Mouse (Mus musculus) lung, embryonic 16.5 days (tissue): ENCODE measurements around the gene Fbxo44. TPM values are rescaled to one million over a fixed set of nuclear protein-coding genes. Genes with fewer than 3 reads are reported as not detected.
A peak's percentile ranks its signal among the peaks of the same experiment; 100 is the strongest.

Source experiments
- ATAC-seq: fragments of 200-750 bp; cut with Nextera tagmentation; 2 replicates; pipeline ENCODE4 v1.8.0; 2017; ENCODE audit warnings: low read depth, mild to moderate bottlenecking, moderate library complexity
- H3K27ac ChIP-seq: fragments of 300-500 bp; sonication (generic); 2 replicates; pipeline ENCODE4 v1.5.1; 2014; ENCODE audit warnings: mild to moderate bottlenecking, control low read depth, low read length
- H3K27me3 ChIP-seq: fragments of 300-500 bp; sonication (generic); 2 replicates; pipeline ENCODE4 v1.6.1; 2014; ENCODE audit warnings: low read depth, low read length, mixed read lengths; ENCODE audit not compliant: control insufficient read depth, insufficient read depth
- H3K36me3 ChIP-seq: fragments of 300-500 bp; sonication (generic); 2 replicates; pipeline ENCODE4 v1.6.1; 2014; ENCODE audit warnings: low read length; ENCODE audit not compliant: control insufficient read depth, insufficient read depth
- H3K4me1 ChIP-seq: fragments of 300-500 bp; sonication (generic); replicated peaks from 2 replicates; pipeline ENCODE4 v1.6.1; 2014; ENCODE audit warnings: low read length, mixed read lengths; ENCODE audit not compliant: control insufficient read depth, insufficient read depth
- H3K4me2 ChIP-seq: fragments of 300-500 bp; sonication (generic); 2 replicates; pipeline ENCODE4 v1.6.1; 2014; ENCODE audit warnings: low read depth, low read length, control low read depth
- H3K4me3 ChIP-seq: fragments of 300-500 bp; sonication (generic); 2 replicates; pipeline ENCODE4 v1.5.1; 2014; ENCODE audit warnings: mild to moderate bottlenecking, low read length, control low read depth
- H3K9ac ChIP-seq: fragments of 300-500 bp; sonication (generic); 2 replicates; pipeline ENCODE4 v1.6.1; 2014; ENCODE audit warnings: low read length, control low read depth
- H3K9me3 ChIP-seq: fragments of 300-500 bp; sonication (generic); 2 replicates; pipeline ENCODE4 v1.6.1; 2016; ENCODE audit warnings: low read length; ENCODE audit not compliant: control insufficient read depth
- WGBS: fragments of 180-500 bp; shearing (Covaris S2); extraction: QIAGEN DNeasy Blood & Tissue Kit; methylation state at CpG from one replicate; pipeline ENCODE4 v1.1.7; 2014; 5-methylcytosine and 5-hydroxymethylcytosine counted together
- microRNA-seq: library from miRNA; unstranded; fragments of <30 nt; microRNA quantifications from one replicate; pipeline ENCODE4, GENCODE M21; 2016
- polyA plus RNA-seq: library from polyadenylated mRNA; unstranded; fragments of >200 nt; fragmentation: Nextera tagmentation; extraction: Ambion mirVana; gene quantifications from 2 replicates; pipeline ENCODE4 v1.2.1, GENCODE M21; 2015

Gene Fbxo44
- polyA plus RNA-seq, 1 experiment from 2014 or later, result 11.9 TPM

GRCm38 (mm10) chr4:148109215-148109614, 51.1 kb downstream of the Fbxo44 start:
- H3K9ac ChIP-seq, result no peak overlapping the region
- no peaks in the 10 kb centered on the region for H3K36me3 ChIP-seq
- WGBS, result 74% methylated on average over 5 of the region's 5 CpGs
- H3K4me2 ChIP-seq, result no peak overlapping the region
- peaks cover 11% of the 10 kb centered on the region; the same call in 1 of the 2 replicates for H3K4me1 ChIP-seq
- H3K27me3 ChIP-seq, result no peaks in the 10 kb centered on the region; the same call in 1 of the 2 replicates
- H3K4me3 ChIP-seq, result no peak overlapping the region
- no peak overlapping the region for H3K27ac ChIP-seq
- no peaks in the 10 kb centered on the region for H3K9me3 ChIP-seq
- no peak for ATAC-seq

- peaks cover 11% of the 10 kb centered on the region; the same call in 1 of the 2 replicates for H3K4me1 ChIP-seq
- no peak overlapping the region for H3K9ac ChIP-seq
- H3K4me2 ChIP-seq, result no peak overlapping the region
- no peak for ATAC-seq
- no peaks in the 10 kb centered on the region for H3K9me3 ChIP-seq
- H3K27ac ChIP-seq, result no peak overlapping the region
- 33% methylated on average over 7 of the region's 7 CpGs for WGBS
- H3K36me3 ChIP-seq, result no peaks in the 10 kb centered on the region
- H3K27me3 ChIP-seq, result no peaks in the 10 kb centered on the region; the same call in 1 of the 2 replicates
- no peak overlapping the region for H3K4me3 ChIP-seq
Observed at GRCm38 (mm10) chr4:148108565-148109100, 51.6 kb downstream of the Fbxo44 start.

- peak overlapping the region; percentile 21 for H3K4me2 ChIP-seq
- no peak overlapping the region for H3K9ac ChIP-seq
- peaks cover 11% of the 10 kb centered on the region; the same call in 1 of the 2 replicates for H3K4me1 ChIP-seq
- H3K4me3 ChIP-seq, result no peak overlapping the region
- no peak overlapping the region for H3K27ac ChIP-seq
- peak; percentile 57; the same call in 1 of the 2 replicates for ATAC-seq
- H3K36me3 ChIP-seq, result no peaks in the 10 kb centered on the region
- H3K27me3 ChIP-seq, result no peaks in the 10 kb centered on the region; the same call in 1 of the 2 replicates
- WGBS, result 25% methylated on average over 22 of the region's 22 CpGs
- no peaks in the 10 kb centered on the region for H3K9me3 ChIP-seq
Observed at GRCm38 (mm10) chr4:148107621-148108291, 52.5 kb downstream of the Fbxo44 start.

- no peak overlapping the region for H3K4me3 ChIP-seq
- H3K36me3 ChIP-seq, result no peaks in the 10 kb centered on the region
- H3K27ac ChIP-seq, result no peak overlapping the region
- no peaks in the 10 kb centered on the region for H3K9me3 ChIP-seq
- peaks cover 15% of the 10 kb centered on the region; the same call in 1 of the 2 replicates for H3K4me1 ChIP-seq
- H3K9ac ChIP-seq, result no peak overlapping the region
- no peak overlapping the region for H3K4me2 ChIP-seq
- no peaks in the 10 kb centered on the region; the same call in 1 of the 2 replicates for H3K27me3 ChIP-seq
- 81% methylated on average over 3 of the region's 3 CpGs for WGBS
- no peak for ATAC-seq
Observed at GRCm38 (mm10) chr4:148104146-148104545, 56.1 kb downstream of the Fbxo44 start.

Small RNA genes within 50 kb of the gene (microRNA-seq; reads per million reads assigned to microRNA genes)
- not detected for gene Mir7022

Other genes with a start within 250 kb of the Fbxo44 start
- 50.8 and 51.4 TPM in 2 replicates for gene Plod1, start 223.7 kb downstream of the Fbxo44 start, polyA plus RNA-seq
- 9.2 and 11.7 TPM in 2 replicates for gene 2510039O18Rik, start 219.6 kb downstream of the Fbxo44 start, polyA plus RNA-seq
- 2.9 and 4.2 TPM in 2 replicates for gene Nppb, start 174.7 kb downstream of the Fbxo44 start, polyA plus RNA-seq
- 122 and 163 TPM in 2 replicates for gene Nppa, start 159.8 kb downstream of the Fbxo44 start, polyA plus RNA-seq
- 4.5 and 4.8 TPM in 2 replicates for gene Clcn6, start 121.7 kb downstream of the Fbxo44 start, polyA plus RNA-seq
- 21.3 and 26.2 TPM in 2 replicates for gene Mthfr, start 121.4 kb downstream of the Fbxo44 start, polyA plus RNA-seq
- gene Agtrap, start 72.5 kb downstream of the Fbxo44 start, polyA plus RNA-seq, result 16.3 and 17.8 TPM in 2 replicates
- gene Mad2l2, start 30.1 kb downstream of the Fbxo44 start, polyA plus RNA-seq, result 47.6 and 50.2 TPM in 2 replicates
- gene Draxin, start 29.8 kb downstream of the Fbxo44 start, polyA plus RNA-seq, result 0.08 and 0.10 TPM in 2 replicates
- 13.7 and 17.3 TPM in 2 replicates for gene Fbxo6, start 8.3 kb downstream of the Fbxo44 start, polyA plus RNA-seq
- 0.50 and 1.4 TPM in 2 replicates for gene Fbxo2, start 139 bp upstream of the Fbxo44 start, polyA plus RNA-seq
- gene Disp3, start 127.5 kb upstream of the Fbxo44 start, polyA plus RNA-seq, result 0.04 and 0.08 TPM in 2 replicates